ENCODE assay signal across 10 mouse cellular contexts in genomic region chr9:44310750-44311135, GRCm38 (mm10). TPM values are rescaled to one million over a fixed set of nuclear protein-coding genes. Genes with fewer than 3 reads are reported as not detected.
DNase-seq lines count a peak whose midpoint lies in the region; ATAC-seq lines count a peak whose summit lies in the region.
"Had no signal": no experiment of that assay in that cellular context is flagged by ENCODE, and none has a peak within 500 bp of the region (broad histone marks: within the 10 kb centered on the region; RNA-seq: fewer than 3 reads in every experiment).

No protein-coding gene starts in this region.

- H3K36me3 ChIP-seq in heart, embryonic 11.5 days (ENCODE audit: control insufficient read depth, insufficient read depth, low read length): peaks cover 10% of the 10 kb centered on the region; the same call in 1 of the 2 replicates
- peaks cover 36% of the 10 kb centered on the region for H3K36me3 ChIP-seq in lung, embryonic 15.5 days
- peaks cover 29% of the 10 kb centered on the region for H3K36me3 ChIP-seq in heart, embryonic 15.5 days
- H3K36me3 ChIP-seq in neural tube, embryonic 13.5 days: peaks cover 51% of the 10 kb centered on the region

- no peak for DNase-seq in heart, adult 8-10 months (ENCODE audit: low spot score)
- no peak for DNase-seq in lung, postnatal 10 days
- no peak for DNase-seq in B cell, adult 2 months
- no peak for DNase-seq in right cerebral cortex, adult 2 months (ENCODE audit: low spot score in 2 of 2)
- DNase-seq: cerebellum, adult 11-12 months; thymus, postnatal 36 days had no signal

- H3K27ac ChIP-seq in heart, embryonic 11.5 days (ENCODE audit: low read depth, low read length): peak overlapping the region; percentile 32; the same call in 1 of the 2 replicates
- H3K27ac ChIP-seq in lung, embryonic 15.5 days: peak overlapping the region; percentile 54; the same call in 1 of the 2 replicates
- peak overlapping the region; percentile 30; the same call in 1 of the 2 replicates for H3K27ac ChIP-seq in heart, embryonic 15.5 days
- H3K27ac ChIP-seq in neural tube, embryonic 13.5 days (replicated peaks): peak overlapping the region; percentile 33; the same call in 1 of the 2 replicates

- H3K4me1 ChIP-seq in heart, embryonic 11.5 days (ENCODE audit: control insufficient read depth, insufficient read depth, low read length): peaks cover 11% of the 10 kb centered on the region; the same call in 1 of the 2 replicates
- H3K4me1 ChIP-seq in lung, embryonic 15.5 days: peaks cover 3% of the 10 kb centered on the region; the same call in 1 of the 2 replicates
- H3K4me1 ChIP-seq in heart, embryonic 15.5 days (replicated peaks): peaks cover 11% of the 10 kb centered on the region; the same call in 1 of the 2 replicates
- peaks cover 15% of the 10 kb centered on the region for H3K4me1 ChIP-seq in neural tube, embryonic 13.5 days (replicated peaks)

- ATAC-seq in heart, embryonic 11.5 days (replicated peaks; ENCODE audit: insufficient number of reproducible peaks, low FRiP score, low TSS enrichment): no peak
- ATAC-seq in lung, embryonic 15.5 days (ENCODE audit: borderline replicate concordance, extremely low read depth, low FRiP score, low TSS enrichment): no peak
- ATAC-seq in heart, embryonic 15.5 days (replicated peaks; ENCODE audit: insufficient number of reproducible peaks, insufficient read depth, low FRiP score, low read depth): no peak
- ATAC-seq in neural tube, embryonic 13.5 days (ENCODE audit: low read depth): no peak

- H3K4me2 ChIP-seq in heart, embryonic 11.5 days: peak overlapping the region; percentile 54
- H3K4me2 ChIP-seq in lung, embryonic 15.5 days: peak overlapping the region; percentile 36
- peak overlapping the region; percentile 32; the same call in 1 of the 2 replicates for H3K4me2 ChIP-seq in heart, embryonic 15.5 days
- peak overlapping the region; percentile 30 for H3K4me2 ChIP-seq in neural tube, embryonic 13.5 days

- no peaks in the 10 kb centered on the region for H3K27me3 ChIP-seq in heart, embryonic 11.5 days (ENCODE audit: control insufficient read depth, insufficient read depth, low read length)
- H3K27me3 ChIP-seq in lung, embryonic 15.5 days: no peaks in the 10 kb centered on the region
- no peaks in the 10 kb centered on the region for H3K27me3 ChIP-seq in heart, embryonic 15.5 days
- H3K27me3 ChIP-seq in neural tube, embryonic 13.5 days: no peaks in the 10 kb centered on the region

- no peak overlapping the region for H3K4me3 ChIP-seq in heart, embryonic 11.5 days (ENCODE audit: low read depth, low read length)
- H3K4me3 ChIP-seq in lung, embryonic 15.5 days: no peak overlapping the region
- H3K4me3 ChIP-seq in heart, embryonic 15.5 days: no peak overlapping the region
- H3K4me3 ChIP-seq in neural tube, embryonic 13.5 days: 0 out of 2 replicates have a peak overlapping the region, but pooled peaks have one; percentile 1

- peak overlapping the region; percentile 30 for H3K9ac ChIP-seq in heart, embryonic 11.5 days (ENCODE audit: low read depth, low read length)
- H3K9ac ChIP-seq in lung, embryonic 15.5 days: peak overlapping the region; percentile 3; the same call in 1 of the 2 replicates
- H3K9ac ChIP-seq in heart, embryonic 15.5 days: no peak overlapping the region
- peak overlapping the region; percentile 47; the same call in 1 of the 2 replicates for H3K9ac ChIP-seq in neural tube, embryonic 13.5 days

- 24% methylated on average over 10 of the region's 10 CpGs for WGBS in heart, embryonic 11.5 days (ENCODE audit: insufficient replicate concordance)
- 38% methylated on average over 10 of the region's 10 CpGs for WGBS in lung, embryonic 15.5 days
- 43% methylated on average over 10 of the region's 10 CpGs for WGBS in heart, embryonic 15.5 days
- 33% methylated on average over 10 of the region's 10 CpGs for WGBS in neural tube, embryonic 13.5 days

- no peaks in the 10 kb centered on the region for H3K9me3 ChIP-seq in heart, embryonic 11.5 days (replicated peaks; ENCODE audit: control insufficient read depth, low read length)
- H3K9me3 ChIP-seq in lung, embryonic 15.5 days: no peaks in the 10 kb centered on the region
- H3K9me3 ChIP-seq in heart, embryonic 15.5 days (replicated peaks): no peaks in the 10 kb centered on the region
- no peaks in the 10 kb centered on the region for H3K9me3 ChIP-seq in neural tube, embryonic 13.5 days

RNA-seq across cellular contexts. Expression of gene Hinfp, which starts 5.3 kb away (rescaled TPM):
- 15.3 and 15.9 TPM in 2 replicates for polyA plus RNA-seq in heart, embryonic 11.5 days (2014; fragmentation: Nextera tagmentation; extraction: Ambion mirVana)
- 1 to 10 TPM; 4.5 to 7.2 (median 6.3) TPM for total RNA-seq in heart, adult 8-10 months (2022)
- 21.4 and 21.7 TPM in 2 replicates for polyA plus RNA-seq in lung, embryonic 15.5 days (2015; fragmentation: Nextera tagmentation; extraction: Ambion mirVana)
- polyA plus RNA-seq in heart, embryonic 15.5 days (2015; fragmentation: Nextera tagmentation; extraction: Ambion mirVana): 15.1 and 16.0 TPM in 2 replicates
- polyA plus RNA-seq in neural tube, embryonic 13.5 days (2015; fragmentation: Nextera tagmentation; extraction: Ambion mirVana): 25.1 and 31.9 TPM in 2 replicates

RNA-seq across cellular contexts. Expression of gene C2cd2l, which starts 9.3 kb away (rescaled TPM):
- polyA plus RNA-seq in heart, embryonic 11.5 days (2014; fragmentation: Nextera tagmentation; extraction: Ambion mirVana): 4.7 and 7.1 TPM in 2 replicates
- 10 to 100 TPM; 12.7 to 19.2 (median 14.1) TPM for total RNA-seq in heart, adult 8-10 months (2022)
- polyA plus RNA-seq in lung, embryonic 15.5 days (2015; fragmentation: Nextera tagmentation; extraction: Ambion mirVana): 6.8 and 8.5 TPM in 2 replicates
- 6.5 and 7.1 TPM in 2 replicates for polyA plus RNA-seq in heart, embryonic 15.5 days (2015; fragmentation: Nextera tagmentation; extraction: Ambion mirVana)
- 22.9 and 28.7 TPM in 2 replicates for polyA plus RNA-seq in neural tube, embryonic 13.5 days (2015; fragmentation: Nextera tagmentation; extraction: Ambion mirVana)

RNA-seq across cellular contexts. Expression of gene Dpagt1, which starts 15.1 kb away (rescaled TPM):
- polyA plus RNA-seq in heart, embryonic 11.5 days (2014; fragmentation: Nextera tagmentation; extraction: Ambion mirVana): 40.2 and 46.3 TPM in 2 replicates
- 10 to 100 TPM; 19.4 to 23.5 (median 20.5) TPM for total RNA-seq in heart, adult 8-10 months (2022)
- 33.5 and 36.5 TPM in 2 replicates for polyA plus RNA-seq in lung, embryonic 15.5 days (2015; fragmentation: Nextera tagmentation; extraction: Ambion mirVana)
- polyA plus RNA-seq in heart, embryonic 15.5 days (2015; fragmentation: Nextera tagmentation; extraction: Ambion mirVana): 27.8 and 31.0 TPM in 2 replicates
- polyA plus RNA-seq in neural tube, embryonic 13.5 days (2015; fragmentation: Nextera tagmentation; extraction: Ambion mirVana): 37.3 and 41.2 TPM in 2 replicates

RNA-seq across cellular contexts. Expression of gene Abcg4, which starts 22.3 kb away (rescaled TPM):
- polyA plus RNA-seq in heart, embryonic 11.5 days (2014; fragmentation: Nextera tagmentation; extraction: Ambion mirVana): 2.7 and 3.3 TPM in 2 replicates
- total RNA-seq in heart, adult 8-10 months (2022): 1 to 10 TPM in 1 of 4 experiments, under 1 TPM in 3; 0.30 to 1.5 (median 0.52) TPM
- polyA plus RNA-seq in lung, embryonic 15.5 days (2015; fragmentation: Nextera tagmentation; extraction: Ambion mirVana): 1.8 and 2.0 TPM in 2 replicates
- polyA plus RNA-seq in heart, embryonic 15.5 days (2015; fragmentation: Nextera tagmentation; extraction: Ambion mirVana): 1.5 and 2.8 TPM in 2 replicates
- polyA plus RNA-seq in neural tube, embryonic 13.5 days (2015; fragmentation: Nextera tagmentation; extraction: Ambion mirVana): 21.1 and 22.5 TPM in 2 replicates

RNA-seq across cellular contexts. Expression of gene H2afx, which starts 23.8 kb away (rescaled TPM):
- 199 and 232 TPM in 2 replicates for polyA plus RNA-seq in heart, embryonic 11.5 days (2014; fragmentation: Nextera tagmentation; extraction: Ambion mirVana)
- total RNA-seq in heart, adult 8-10 months (2022): 10 to 100 TPM; 10.5 to 12.3 (median 11.4) TPM
- polyA plus RNA-seq in lung, embryonic 15.5 days (2015; fragmentation: Nextera tagmentation; extraction: Ambion mirVana): 357 and 365 TPM in 2 replicates
- polyA plus RNA-seq in heart, embryonic 15.5 days (2015; fragmentation: Nextera tagmentation; extraction: Ambion mirVana): 167 and 187 TPM in 2 replicates
- 131 TPM in 2 replicates for polyA plus RNA-seq in neural tube, embryonic 13.5 days (2015; fragmentation: Nextera tagmentation; extraction: Ambion mirVana)
